Comparison of ENCODE assay signal across 9 mouse cellular contexts in genomic region chr2:68907721-68908463, GRCm38 (mm10). TPM values are rescaled to one million over a fixed set of nuclear protein-coding genes. Genes with fewer than 3 reads are reported as not detected.
DNase-seq lines count a peak whose midpoint lies in the region; ATAC-seq and TF ChIP-seq lines count a peak whose summit lies in the region.
"Had no signal": no experiment of that assay in that cellular context is flagged by ENCODE, and none has a peak within 500 bp of the region (broad histone marks: within the 10 kb centered on the region; RNA-seq: fewer than 3 reads in every experiment).

No protein-coding gene starts in this region.

- 87% methylated on average over 11 of the region's 11 CpGs for WGBS in midbrain, embryonic 11.5 days
- WGBS in midbrain, embryonic 15.5 days = 82% methylated on average over 11 of the region's 11 CpGs
- WGBS in heart, embryonic 16.5 days = 29% methylated on average over 11 of the region's 11 CpGs

- no peak overlapping the region for H3K4me3 ChIP-seq in midbrain, embryonic 11.5 days (ENCODE audit: low read depth, low read length)
- no peak overlapping the region for H3K4me3 ChIP-seq in midbrain, embryonic 15.5 days
- peak overlapping the region; percentile 34 for H3K4me3 ChIP-seq in heart, embryonic 16.5 days (ENCODE audit: low read length)
- no peak overlapping the region for H3K4me3 ChIP-seq in myocyte

- no peaks in the 10 kb centered on the region for H3K4me1 ChIP-seq in midbrain, embryonic 11.5 days (ENCODE audit: control insufficient read depth, insufficient read depth, low read length)
- no peaks in the 10 kb centered on the region; the same call in 1 of the 2 replicates for H3K4me1 ChIP-seq in midbrain, embryonic 15.5 days
- H3K4me1 ChIP-seq in heart, embryonic 16.5 days (ENCODE audit: control insufficient read depth, insufficient read depth, low read length) = peaks cover 20% of the 10 kb centered on the region

- DNase-seq in midbrain, embryonic 11.5 days (ENCODE audit: low spot score, missing footprints) = peak; percentile 31
- peak; percentile 78 for DNase-seq in thymus, postnatal 4 days
- DNase-seq in gastrocnemius, adult 8-10 months (ENCODE audit: low spot score in 2 of 2) = no peak
- no peak for DNase-seq in testis, postnatal 14 days (ENCODE audit: low spot score)
- DNase-seq: adrenal gland, adult 8-10 months; kidney, postnatal 4 days had no signal

- H3K27ac ChIP-seq in midbrain, embryonic 11.5 days (ENCODE audit: low read depth, low read length) = no peak overlapping the region
- no peak overlapping the region for H3K27ac ChIP-seq in midbrain, embryonic 15.5 days
- H3K27ac ChIP-seq in heart, embryonic 16.5 days (ENCODE audit: low read length) = peak overlapping the region; percentile 64

- H3K79me2 ChIP-seq in myocyte (ENCODE audit: control insufficient read depth, insufficient read depth) = peaks cover 80% of the 10 kb centered on the region

- no peaks in the 10 kb centered on the region for H3K36me3 ChIP-seq in midbrain, embryonic 11.5 days (ENCODE audit: control insufficient read depth, insufficient read depth, low read length)
- H3K36me3 ChIP-seq in midbrain, embryonic 15.5 days (replicated peaks) = no peaks in the 10 kb centered on the region
- no peaks in the 10 kb centered on the region for H3K36me3 ChIP-seq in heart, embryonic 16.5 days (ENCODE audit: control insufficient read depth, insufficient read depth)
- no peaks in the 10 kb centered on the region for H3K36me3 ChIP-seq in myocyte (ENCODE audit: control insufficient read depth, insufficient read depth)

- no peak overlapping the region for H3K4me2 ChIP-seq in midbrain, embryonic 11.5 days
- no peak overlapping the region for H3K4me2 ChIP-seq in midbrain, embryonic 15.5 days
- H3K4me2 ChIP-seq in heart, embryonic 16.5 days (ENCODE audit: low read depth, low read length) = peak overlapping the region; percentile 60
- H3K4me2 ChIP-seq in myocyte (ENCODE audit: low read depth) = peak overlapping the region; percentile 79

- H3K9me3 ChIP-seq in midbrain, embryonic 11.5 days (ENCODE audit: control insufficient read depth, low read length) = no peaks in the 10 kb centered on the region
- H3K9me3 ChIP-seq in midbrain, embryonic 15.5 days = no peaks in the 10 kb centered on the region
- H3K9me3 ChIP-seq in heart, embryonic 16.5 days (replicated peaks; ENCODE audit: control insufficient read depth, low read length) = 0 out of 2 replicates have a peak, but pooled peaks cover 2% of the 10 kb centered on the region

- no peak overlapping the region for H3ac ChIP-seq in myocyte (ENCODE audit: control insufficient read depth, insufficient read length)

- H3K9ac ChIP-seq in midbrain, embryonic 11.5 days (ENCODE audit: low read length) = no peak overlapping the region
- H3K9ac ChIP-seq in midbrain, embryonic 15.5 days = no peak overlapping the region
- H3K9ac ChIP-seq in heart, embryonic 16.5 days (ENCODE audit: low read length) = peak overlapping the region; percentile 35; the same call in 1 of the 2 replicates

- TF ChIP-seq POLR2A in myocyte (IDR thresholded peaks at IDR 0.05; ENCODE audit: insufficient read length, low read depth) = no peak

- no peak for ATAC-seq in midbrain, embryonic 11.5 days (ENCODE audit: low FRiP score)
- ATAC-seq in midbrain, embryonic 15.5 days (replicated peaks) = no peak
- peak; percentile 79 for ATAC-seq in heart, embryonic 16.5 days (replicated peaks; ENCODE audit: extremely low read depth, insufficient read depth, low FRiP score)

- no peaks in the 10 kb centered on the region for H3K27me3 ChIP-seq in midbrain, embryonic 11.5 days (ENCODE audit: control insufficient read depth, insufficient read depth, low read length)
- H3K27me3 ChIP-seq in midbrain, embryonic 15.5 days (replicated peaks) = no peaks in the 10 kb centered on the region
- H3K27me3 ChIP-seq in heart, embryonic 16.5 days (ENCODE audit: control insufficient read depth, insufficient read depth, low read length) = no peaks in the 10 kb centered on the region
- H3K27me3 ChIP-seq in myocyte (ENCODE audit: control insufficient read depth, insufficient read depth, insufficient read length) = no peaks in the 10 kb centered on the region

TF ChIP-seq in myocyte, 11 proteins besides CTCF, POLR2A, EP300 and RAD21:
- TF ChIP-seq MYOG (IDR thresholded peaks at IDR 0.05; ENCODE audit: control insufficient read depth in 1 of 3, insufficient read depth in 1 of 3, insufficient read length in 2 of 3, low read depth in 2 of 3) (peak in 1 of 3 experiments; percentile 23), MYOD1 (IDR thresholded peaks at IDR 0.05; ENCODE audit: control insufficient read depth in 1 of 3, insufficient read length in 2 of 3, low read depth in 2 of 3) (peak in 2 of 3 experiments; percentile 17 to 55), TCF3 (IDR thresholded peaks at IDR 0.05; ENCODE audit: insufficient read length, low read depth) (no peak)

RNA-seq across cellular contexts. Expression of gene Cers6, which starts 46.7 kb away (rescaled TPM):
- polyA plus RNA-seq in midbrain, embryonic 11.5 days (2014; fragmentation: Nextera tagmentation; extraction: Ambion mirVana) = 32.1 and 34.0 TPM in 2 replicates
- polyA plus RNA-seq in midbrain, embryonic 15.5 days (2015; fragmentation: Nextera tagmentation; extraction: Ambion mirVana) = 62.4 and 70.7 TPM in 2 replicates
- polyA plus RNA-seq in heart, embryonic 16.5 days (2015; fragmentation: Nextera tagmentation; extraction: Ambion mirVana) = 22.3 and 22.8 TPM in 2 replicates
- polyA plus RNA-seq in myocyte (2012; fragmentation: generic; extraction: Trizol) = 16.5 TPM
- 1 to 10 TPM in 1 of 4 experiments, under 1 TPM in 3; 0.58 to 1.4 (median 0.64) TPM for total RNA-seq in gastrocnemius, adult 8-10 months (2022)

Comparison
In these comparisons a context has a peak if more than half of its experiments do, and no peak if none do; other contexts are left out.
1. DNase-seq: peak in midbrain, embryonic 11.5 days (single experiment) and thymus, postnatal 4 days (single experiment); none in gastrocnemius, adult 8-10 months (0 of 2) and testis, postnatal 14 days (single experiment).
2. H3K4me2 ChIP-seq: peak in heart, embryonic 16.5 days (single experiment) and myocyte (single experiment); none in midbrain, embryonic 11.5 days (single experiment) and midbrain, embryonic 15.5 days (single experiment).